ENCODE assay signal across 8 mouse cellular contexts in the genomic region with DNA sequence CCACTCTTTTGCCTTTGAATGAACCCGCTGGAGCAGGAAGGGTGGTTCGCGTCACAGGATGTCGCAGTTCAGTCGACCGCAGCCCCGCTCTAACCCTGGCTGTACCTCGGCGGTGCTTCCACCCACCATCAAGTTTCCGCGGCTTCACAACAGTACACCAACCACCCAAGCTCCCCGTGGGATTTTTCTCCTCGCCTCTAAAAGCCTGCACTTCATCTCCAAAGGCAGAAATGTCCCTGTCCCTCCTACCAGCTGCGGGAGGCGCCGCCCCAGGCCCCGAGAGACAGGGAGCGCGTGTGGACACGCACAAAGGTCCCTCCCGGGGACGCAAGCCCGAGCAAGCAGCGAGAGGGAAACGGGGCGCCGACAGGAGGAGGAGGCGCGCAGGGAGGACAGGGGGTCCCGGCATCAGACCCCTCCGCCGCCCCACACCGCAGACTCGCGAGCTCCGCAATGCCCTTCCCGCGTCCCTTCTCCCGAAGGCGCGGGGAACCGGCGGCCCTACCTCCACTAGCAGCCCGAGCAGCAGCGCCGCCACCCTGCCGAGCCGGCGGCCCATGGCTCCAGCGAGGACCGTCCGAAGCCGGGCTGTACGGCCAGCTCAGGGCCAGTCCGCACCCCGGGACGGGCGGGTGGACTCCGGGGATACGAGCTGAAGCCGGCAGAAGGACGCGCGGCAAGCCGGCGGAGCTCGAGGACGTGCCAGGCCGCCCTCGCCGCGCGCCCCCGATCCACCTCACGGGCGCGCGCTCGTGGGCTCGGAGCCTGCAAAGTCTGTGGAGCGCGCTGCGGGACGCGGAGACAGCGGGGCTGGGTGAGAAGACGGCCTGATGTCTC. TPM values are rescaled to one million over a fixed set of nuclear protein-coding genes. Genes with fewer than 3 reads are reported as not detected.
DNase-seq lines count a peak whose midpoint lies in the region; ATAC-seq and TF ChIP-seq lines count a peak whose summit lies in the region.

A gene (minus strand): TSS at position 738 of the 837 bp plus-strand sequence.

- H3K9me3 ChIP-seq in erythroblast, embryonic 14.5 days (ENCODE audit: control insufficient read depth, low read length): no peaks in the 10 kb centered on the region
- H3K9me3 ChIP-seq in heart, embryonic 12.5 days (replicated peaks): no peaks in the 10 kb centered on the region
- no peaks in the 10 kb centered on the region for H3K9me3 ChIP-seq in kidney, postnatal 0 days (replicated peaks; ENCODE audit: low read length)
- H3K9me3 ChIP-seq in liver, embryonic 11.5 days (ENCODE audit: control insufficient read depth, low read length): no peaks in the 10 kb centered on the region

- peaks cover 55% of the 10 kb centered on the region for H3K4me1 ChIP-seq in erythroblast, embryonic 14.5 days (ENCODE audit: control insufficient read depth)
- H3K4me1 ChIP-seq in heart, embryonic 12.5 days (replicated peaks): peaks cover 10% of the 10 kb centered on the region
- peaks cover 11% of the 10 kb centered on the region; the same call in 1 of the 2 replicates for H3K4me1 ChIP-seq in kidney, postnatal 0 days (replicated peaks; ENCODE audit: insufficient read depth, low read length)
- peaks cover 7% of the 10 kb centered on the region; the same call in 1 of the 2 replicates for H3K4me1 ChIP-seq in liver, embryonic 11.5 days (replicated peaks; ENCODE audit: control insufficient read depth, insufficient read depth, low read length)

- peak within 1 kb of the TSS; percentile 79 for H3K27ac ChIP-seq in heart, embryonic 12.5 days (ENCODE audit: poor library complexity, severe bottlenecking)
- H3K27ac ChIP-seq in kidney, postnatal 0 days: peak within 1 kb of the TSS; percentile 95
- peak within 1 kb of the TSS; percentile 84 for H3K27ac ChIP-seq in liver, embryonic 11.5 days (ENCODE audit: low read depth, low read length)

- TF ChIP-seq POLR2A in brain, embryonic 14.5 days (IDR thresholded peaks at IDR 0.05; ENCODE audit: borderline replicate concordance, extremely low read depth, insufficient read depth, insufficient read length, poor library complexity, severe bottlenecking): peak; percentile 90
- TF ChIP-seq POLR2A in myocyte (IDR thresholded peaks at IDR 0.05; ENCODE audit: insufficient read length, low read depth): peak; percentile 69

- H3K9ac ChIP-seq in heart, embryonic 12.5 days: peak within 1 kb of the TSS; percentile 89
- H3K9ac ChIP-seq in kidney, postnatal 0 days (ENCODE audit: low read depth, low read length): peak within 1 kb of the TSS; percentile 96
- peak within 1 kb of the TSS; percentile 96 for H3K9ac ChIP-seq in liver, embryonic 11.5 days (ENCODE audit: low read depth, low read length)

- under 1% methylated on average over 86 of the region's 87 CpGs for WGBS in heart, embryonic 12.5 days
- WGBS in kidney, postnatal 0 days: under 1% methylated on average over 82 of the region's 87 CpGs
- WGBS in liver, embryonic 11.5 days: under 1% methylated on average over 71 of the region's 87 CpGs

- peaks cover 3% of the 10 kb centered on the region; the same call in 1 of the 2 replicates for H3K27me3 ChIP-seq in erythroblast, embryonic 14.5 days (ENCODE audit: control insufficient read depth)
- H3K27me3 ChIP-seq in heart, embryonic 12.5 days (replicated peaks): no peaks in the 10 kb centered on the region
- no peaks in the 10 kb centered on the region for H3K27me3 ChIP-seq in kidney, postnatal 0 days (ENCODE audit: insufficient read depth, low read length)
- H3K27me3 ChIP-seq in liver, embryonic 11.5 days (replicated peaks; ENCODE audit: control insufficient read depth, insufficient read depth, low read length): no peaks in the 10 kb centered on the region
- no peaks in the 10 kb centered on the region for H3K27me3 ChIP-seq in myocyte (ENCODE audit: control insufficient read depth, insufficient read depth, insufficient read length)

- DNase-seq in B cell, adult 2 months: peak; percentile 77 to 80
- DNase-seq in brain, embryonic 14.5 days (ENCODE audit: low read depth): peak; percentile 92
- peak; percentile 87 for DNase-seq in kidney, postnatal 0 days (ENCODE audit: low spot score)
- peak; percentile 84 for DNase-seq in liver, embryonic 11.5 days (ENCODE audit: low spot score)
- DNase-seq in spleen, postnatal 4 days (ENCODE audit: low spot score in 2 of 2): peak; percentile 75 to 89

- peaks cover 13% of the 10 kb centered on the region for H3K79me2 ChIP-seq in myocyte (ENCODE audit: control insufficient read depth, insufficient read depth)

- ATAC-seq in heart, embryonic 12.5 days (ENCODE audit: insufficient number of reproducible peaks, low FRiP score): peak; percentile 89
- ATAC-seq in kidney, postnatal 0 days (replicated peaks; ENCODE audit: low FRiP score, low read depth): peak; percentile 91
- ATAC-seq in liver, embryonic 11.5 days (replicated peaks; ENCODE audit: low FRiP score): peak; percentile 85

- H3ac ChIP-seq in myocyte (ENCODE audit: control insufficient read depth, insufficient read length): peak within 1 kb of the TSS; percentile 85

- peak within 1 kb of the TSS; percentile 72 for H3K4me2 ChIP-seq in heart, embryonic 12.5 days
- peak within 1 kb of the TSS; percentile 73 for H3K4me2 ChIP-seq in kidney, postnatal 0 days (ENCODE audit: low read length)
- peak within 1 kb of the TSS; percentile 83 for H3K4me2 ChIP-seq in liver, embryonic 11.5 days
- peak within 1 kb of the TSS; percentile 82 for H3K4me2 ChIP-seq in myocyte (ENCODE audit: low read depth)

- peak within 1 kb of the TSS; percentile 77 for H3K4me3 ChIP-seq in erythroblast, embryonic 14.5 days (replicated peaks)
- peak within 1 kb of the TSS; percentile 76 for H3K4me3 ChIP-seq in heart, embryonic 12.5 days
- peak within 1 kb of the TSS; percentile 97 for H3K4me3 ChIP-seq in kidney, postnatal 0 days (replicated peaks; ENCODE audit: low read depth, low read length)
- peak within 1 kb of the TSS; percentile 79 for H3K4me3 ChIP-seq in liver, embryonic 11.5 days (ENCODE audit: low read depth, low read length)
- peak within 1 kb of the TSS; percentile 60 for H3K4me3 ChIP-seq in myocyte

- TF ChIP-seq CTCF in brain, embryonic 14.5 days (IDR thresholded peaks at IDR 0.05; ENCODE audit: borderline replicate concordance, extremely low read depth, insufficient read depth, insufficient read length): no peak
- TF ChIP-seq CTCF in kidney, postnatal 0 days (IDR thresholded peaks at IDR 0.05; ENCODE audit: low read depth): no peak

- H3K36me3 ChIP-seq in erythroblast, embryonic 14.5 days (ENCODE audit: control insufficient read depth): peaks cover 25% of the 10 kb centered on the region
- no peaks in the 10 kb centered on the region for H3K36me3 ChIP-seq in heart, embryonic 12.5 days
- H3K36me3 ChIP-seq in kidney, postnatal 0 days (ENCODE audit: insufficient read depth, low read length): no peaks in the 10 kb centered on the region
- H3K36me3 ChIP-seq in liver, embryonic 11.5 days (ENCODE audit: control insufficient read depth, insufficient read depth, low read length): no peaks in the 10 kb centered on the region
- no peaks in the 10 kb centered on the region for H3K36me3 ChIP-seq in myocyte (ENCODE audit: control insufficient read depth, insufficient read depth)

TF ChIP-seq in myocyte, 11 proteins besides CTCF, POLR2A, EP300 and RAD21:
- TF ChIP-seq USF1 (IDR thresholded peaks at IDR 0.05; ENCODE audit: low read depth) (no peak), TCF12 (IDR thresholded peaks at IDR 0.05; ENCODE audit: insufficient read depth, poor library complexity, severe bottlenecking) (no peak), MYOD1 (IDR thresholded peaks at IDR 0.05; ENCODE audit: control insufficient read depth in 1 of 3, insufficient read length in 2 of 3, low read depth in 2 of 3) (no peak), POLR2AphosphoS2 (IDR thresholded peaks at IDR 0.05; ENCODE audit: insufficient read length, low read depth) (peak; percentile 7), MYOG (IDR thresholded peaks at IDR 0.05; ENCODE audit: control insufficient read depth in 1 of 3, insufficient read depth in 1 of 3, insufficient read length in 2 of 3, low read depth in 2 of 3) (peak in 1 of 3 experiments; percentile 1), CEBPB (IDR thresholded peaks at IDR 0.05; ENCODE audit: insufficient read depth, poor library complexity, severe bottlenecking) (no peak), TCF3 (IDR thresholded peaks at IDR 0.05; ENCODE audit: insufficient read length, low read depth) (no peak), E2F4 (IDR thresholded peaks at IDR 0.05; ENCODE audit: insufficient read depth) (no peak)

RNA-seq across cellular contexts. Expression of the gene that starts here (rescaled TPM):
- 136 and 160 TPM in 2 replicates for polyA plus RNA-seq in brain, embryonic 14.5 days (2012; rRNA removed)
- 8.1 and 10.8 TPM in 2 replicates for polyA plus RNA-seq in erythroblast, embryonic 14.5 days (2012)
- 33.3 and 39.1 TPM in 2 replicates for polyA plus RNA-seq in heart, embryonic 12.5 days (2016; fragmentation: Nextera tagmentation; extraction: Ambion mirVana)
- 26.2 and 27.0 TPM in 2 replicates for polyA plus RNA-seq in kidney, postnatal 0 days (2015; fragmentation: Nextera tagmentation; extraction: Ambion mirVana)
- 23.8 and 24.3 TPM in 2 replicates for polyA plus RNA-seq in liver, embryonic 11.5 days (2014; fragmentation: Nextera tagmentation; extraction: Ambion mirVana)
- polyA plus RNA-seq in myocyte (2012; fragmentation: generic; extraction: Trizol): 13.7 TPM

Comparison
In these comparisons a context has a peak if more than half of its experiments do, and no peak if none do; other contexts are left out.
1. Peak in every context shown above with its lines: DNase-seq, ATAC-seq, H3K4me3 ChIP-seq and H3K27ac ChIP-seq.